Mouse (Mus musculus) heart, adult 11 months (tissue): Measurements from ENCODE around the gene Tm9sf4.

Source experiments
- DNase-seq: peaks from one replicate; pipeline ENCODE4 v3.0.0; 2022

Gene Tm9sf4

GRCm38 (mm10) chr2:153160844-153161683, at the start of gene Tm9sf4:
Tm9sf4 (plus strand) TSS chr2:153161303.
- DNase-seq = peak; percentile 99

- peak; percentile 76 for DNase-seq
These were observed 45.4 kb upstream of the Tm9sf4 start for GRCm38 (mm10) chr2:153115679-153116081.

GRCm38 (mm10) chr2:153117051-153117486, 44.0 kb upstream of the Tm9sf4 start:
- peak; percentile 96 for DNase-seq

GRCm38 (mm10) chr2:153119488-153119887, 41.6 kb upstream of the Tm9sf4 start:
- DNase-seq = peak; percentile 12

- peak; percentile 91 for DNase-seq
These were observed 41.0 kb upstream of the Tm9sf4 start for GRCm38 (mm10) chr2:153120126-153120525.

- DNase-seq = peak; percentile 87
These were observed 39.1 kb upstream of the Tm9sf4 start for GRCm38 (mm10) chr2:153121821-153122615.

- DNase-seq = peak; percentile 93
These were observed 38.4 kb upstream of the Tm9sf4 start for GRCm38 (mm10) chr2:153122701-153123100.

GRCm38 (mm10) chr2:153125875-153126274, 35.2 kb upstream of the Tm9sf4 start:
- no peak for DNase-seq

GRCm38 (mm10) chr2:153131019-153131418, 30.1 kb upstream of the Tm9sf4 start:
- no peak for DNase-seq

- DNase-seq = no peak
These were observed 26.9 kb upstream of the Tm9sf4 start for GRCm38 (mm10) chr2:153134237-153134636.

GRCm38 (mm10) chr2:153136211-153136610, 24.9 kb upstream of the Tm9sf4 start:
- no peak for DNase-seq

- DNase-seq = no peak
These were observed 21.9 kb upstream of the Tm9sf4 start for GRCm38 (mm10) chr2:153139158-153139557.

GRCm38 (mm10) chr2:153139996-153140613, 21.0 kb upstream of the Tm9sf4 start:
- DNase-seq = peak; percentile 93

- peak; percentile 88 for DNase-seq
These were observed 18.4 kb upstream of the Tm9sf4 start for GRCm38 (mm10) chr2:153142620-153143199.

GRCm38 (mm10) chr2:153145346-153145745, 15.8 kb upstream of the Tm9sf4 start:
- DNase-seq = peak; percentile 87

- DNase-seq = peak; percentile 87
These were observed 13.9 kb upstream of the Tm9sf4 start for GRCm38 (mm10) chr2:153147236-153147635.

- peak; percentile 92 for DNase-seq
These were observed 13.4 kb upstream of the Tm9sf4 start for GRCm38 (mm10) chr2:153147715-153148114.

GRCm38 (mm10) chr2:153149742-153150141, 11.4 kb upstream of the Tm9sf4 start:
- peak; percentile 72 for DNase-seq

GRCm38 (mm10) chr2:153151026-153151425, 10.1 kb upstream of the Tm9sf4 start:
- DNase-seq = peak; percentile 39

GRCm38 (mm10) chr2:153151926-153152665, 9.0 kb upstream of the Tm9sf4 start:
- DNase-seq = peak; percentile 80

GRCm38 (mm10) chr2:153153033-153153450, 8.1 kb upstream of the Tm9sf4 start:
- DNase-seq = no peak

- peak; percentile 50 for DNase-seq
These were observed 3.8 kb upstream of the Tm9sf4 start for GRCm38 (mm10) chr2:153157270-153157669.
